Mouse (Mus musculus) myocyte (in vitro differentiated cells): ENCODE measurements around the gene Kank2.

ENCODE experiments used
- MYOD1 ChIP-seq, 3 experiments: IDR thresholded peaks; one replicate each; pipeline ENCODE4 v1.6.1; 2011; ENCODE audit warnings: control low read depth in 2 of 3, low read depth in 2 of 3, mild to moderate bottlenecking in 2 of 3, moderate library complexity in 1 of 3; ENCODE audit not compliant: insufficient read length in 2 of 3, control insufficient read depth in 1 of 3
- POLR2A ChIP-seq: IDR thresholded peaks from one replicate; pipeline ENCODE4 v1.6.1; 2011; ENCODE audit warnings: low read depth, mild to moderate bottlenecking, control low read depth, moderate library complexity; ENCODE audit not compliant: insufficient read length
- POLR2AphosphoS2 ChIP-seq: IDR thresholded peaks from one replicate; pipeline ENCODE4 v1.6.1; 2011; ENCODE audit warnings: low read depth, control low read depth; ENCODE audit not compliant: insufficient read length

GRCm38 (mm10) chr9:21816716-21817305, 18.3 kb upstream of the Kank2 start:
- TF ChIP-seq POLR2AphosphoS2 (no peak), POLR2A (no peak), MYOD1 (IDR thresholded peaks at IDR 0.05; ENCODE audit: control insufficient read depth in 1 of 3, insufficient read length in 2 of 3, low read depth in 2 of 3) (no peak)
